Mouse (Mus musculus): Measurements from ENCODE around the gene Clip3. TPM values are rescaled to one million over a fixed set of nuclear protein-coding genes. Genes with fewer than 3 reads are reported as not detected.

Clip3 gene
- polyA plus RNA-seq (2015; fragmentation: Nextera tagmentation; extraction: Ambion mirVana) = 100 and 124 TPM in 2 replicates

- H3K9me3 ChIP-seq (replicated peaks; ENCODE audit: control insufficient read depth, low read length, poor library complexity, severe bottlenecking) = no peaks in the 10 kb centered on the region
- WGBS = 6% methylated on average over 35 of the region's 35 CpGs
- peak within 1 kb of the TSS; percentile 83 for H3K27ac ChIP-seq (ENCODE audit: low read length)
- peak within 1 kb of the TSS; percentile 89 for H3K4me2 ChIP-seq (ENCODE audit: low read length)
- H3K4me1 ChIP-seq (ENCODE audit: control insufficient read depth, insufficient read depth, low read length) = peaks cover 28% of the 10 kb centered on the region
- no peaks in the 10 kb centered on the region for H3K27me3 ChIP-seq (ENCODE audit: control insufficient read depth, insufficient read depth, low read depth, low read length)
- H3K36me3 ChIP-seq (ENCODE audit: control insufficient read depth, insufficient read depth, low read length) = peaks cover 10% of the 10 kb centered on the region
- peak within 1 kb of the TSS; percentile 80 for H3K4me3 ChIP-seq (ENCODE audit: low read depth, low read length)
- ATAC-seq = peak; percentile 87
- peak within 1 kb of the TSS; percentile 97 for H3K9ac ChIP-seq (ENCODE audit: low read depth, low read length)
Measured at GRCm38 (mm10) chr7:30291215-30292131, at the start of gene Clip3. Gene Clip3 (plus strand): TSS chr7:30291728.

GRCm38 (mm10) chr7:30251956-30252954 is 39.3 kb upstream of the Clip3 start:
- ATAC-seq = no peak
- H3K36me3 ChIP-seq (ENCODE audit: control insufficient read depth, insufficient read depth, low read length) = no peaks in the 10 kb centered on the region; the same call in 1 of the 2 replicates
- H3K4me2 ChIP-seq (ENCODE audit: low read length) = no peak overlapping the region
- no peaks in the 10 kb centered on the region for H3K4me1 ChIP-seq (ENCODE audit: control insufficient read depth, insufficient read depth, low read length)
- WGBS = 89% methylated on average over 12 of the region's 12 CpGs
- H3K27me3 ChIP-seq (ENCODE audit: control insufficient read depth, insufficient read depth, low read depth, low read length) = no peaks in the 10 kb centered on the region
- no peak overlapping the region for H3K4me3 ChIP-seq (ENCODE audit: low read depth, low read length)
- H3K9ac ChIP-seq (ENCODE audit: low read depth, low read length) = no peak overlapping the region
- H3K9me3 ChIP-seq (replicated peaks; ENCODE audit: control insufficient read depth, low read length, poor library complexity, severe bottlenecking) = no peaks in the 10 kb centered on the region
- H3K27ac ChIP-seq (ENCODE audit: low read length) = no peak overlapping the region

- 83% methylated on average over 2 of the region's 2 CpGs for WGBS
Measured at GRCm38 (mm10) chr7:30265041-30265440, 26.5 kb upstream of the Clip3 start.

GRCm38 (mm10) chr7:30265531-30265930 is 26.0 kb upstream of the Clip3 start:
- WGBS = 95% methylated on average over 5 of the region's 5 CpGs
- Histone ChIP-seq H3K4me1 (ENCODE audit: control insufficient read depth, insufficient read depth, low read length) (no peaks in the 10 kb centered on the region), H3K27ac (ENCODE audit: low read length) (no peak overlapping the region), H3K36me3 (ENCODE audit: control insufficient read depth, insufficient read depth, low read length) (no peaks in the 10 kb centered on the region), H3K9ac (ENCODE audit: low read depth, low read length) (no peak overlapping the region), H3K4me2 (ENCODE audit: low read length) (no peak overlapping the region), H3K4me3 (ENCODE audit: low read depth, low read length) (no peak overlapping the region), H3K27me3 (ENCODE audit: control insufficient read depth, insufficient read depth, low read depth, low read length) (no peaks in the 10 kb centered on the region), H3K9me3 (replicated peaks; ENCODE audit: control insufficient read depth, low read length, poor library complexity, severe bottlenecking) (no peaks in the 10 kb centered on the region)
- no peak for ATAC-seq

More at GRCm38 (mm10) chr7:30265041-30265440, 26.5 kb upstream of the Clip3 start:
- no peaks in the 10 kb centered on the region for H3K9me3 ChIP-seq (replicated peaks; ENCODE audit: control insufficient read depth, low read length, poor library complexity, severe bottlenecking)
- no peak overlapping the region for H3K4me2 ChIP-seq (ENCODE audit: low read length)
- no peak for ATAC-seq
- no peaks in the 10 kb centered on the region for H3K27me3 ChIP-seq (ENCODE audit: control insufficient read depth, insufficient read depth, low read depth, low read length)
- H3K4me1 ChIP-seq (ENCODE audit: control insufficient read depth, insufficient read depth, low read length) = no peaks in the 10 kb centered on the region
- H3K4me3 ChIP-seq (ENCODE audit: low read depth, low read length) = no peak overlapping the region
- H3K27ac ChIP-seq (ENCODE audit: low read length) = no peak overlapping the region
- H3K9ac ChIP-seq (ENCODE audit: low read depth, low read length) = no peak overlapping the region
- H3K36me3 ChIP-seq (ENCODE audit: control insufficient read depth, insufficient read depth, low read length) = no peaks in the 10 kb centered on the region

GRCm38 (mm10) chr7:30265935-30266334 is 25.6 kb upstream of the Clip3 start:
- Histone ChIP-seq H3K4me3 (ENCODE audit: low read depth, low read length) (no peak overlapping the region), H3K36me3 (ENCODE audit: control insufficient read depth, insufficient read depth, low read length) (no peaks in the 10 kb centered on the region), H3K27ac (ENCODE audit: low read length) (no peak overlapping the region), H3K4me1 (ENCODE audit: control insufficient read depth, insufficient read depth, low read length) (no peaks in the 10 kb centered on the region), H3K27me3 (ENCODE audit: control insufficient read depth, insufficient read depth, low read depth, low read length) (no peaks in the 10 kb centered on the region), H3K4me2 (ENCODE audit: low read length) (no peak overlapping the region), H3K9ac (ENCODE audit: low read depth, low read length) (no peak overlapping the region), H3K9me3 (replicated peaks; ENCODE audit: control insufficient read depth, low read length, poor library complexity, severe bottlenecking) (no peaks in the 10 kb centered on the region)
- 89% methylated on average over 7 of the region's 7 CpGs for WGBS
- no peak for ATAC-seq

- no peak overlapping the region for H3K4me3 ChIP-seq (ENCODE audit: low read depth, low read length)
- no peaks in the 10 kb centered on the region for H3K27me3 ChIP-seq (ENCODE audit: control insufficient read depth, insufficient read depth, low read depth, low read length)
- H3K9me3 ChIP-seq (replicated peaks; ENCODE audit: control insufficient read depth, low read length, poor library complexity, severe bottlenecking) = no peaks in the 10 kb centered on the region
- H3K4me2 ChIP-seq (ENCODE audit: low read length) = no peak overlapping the region
- no peak overlapping the region for H3K9ac ChIP-seq (ENCODE audit: low read depth, low read length)
- no peak for ATAC-seq
- H3K36me3 ChIP-seq (ENCODE audit: control insufficient read depth, insufficient read depth, low read length) = no peaks in the 10 kb centered on the region
- 83% methylated on average over 3 of the region's 3 CpGs for WGBS
- H3K4me1 ChIP-seq (ENCODE audit: control insufficient read depth, insufficient read depth, low read length) = no peaks in the 10 kb centered on the region
- H3K27ac ChIP-seq (ENCODE audit: low read length) = no peak overlapping the region
Measured at GRCm38 (mm10) chr7:30266780-30267179, 24.7 kb upstream of the Clip3 start.

- no peaks in the 10 kb centered on the region for H3K9me3 ChIP-seq (replicated peaks; ENCODE audit: control insufficient read depth, low read length, poor library complexity, severe bottlenecking)
Measured at GRCm38 (mm10) chr7:30269641-30270040, 21.9 kb upstream of the Clip3 start.

GRCm38 (mm10) chr7:30274383-30274782 is 17.1 kb upstream of the Clip3 start:
- no peak overlapping the region for H3K27ac ChIP-seq (ENCODE audit: low read length)
- no peak for ATAC-seq
- no peaks in the 10 kb centered on the region for H3K36me3 ChIP-seq (ENCODE audit: control insufficient read depth, insufficient read depth, low read length)
- no peaks in the 10 kb centered on the region for H3K9me3 ChIP-seq (replicated peaks; ENCODE audit: control insufficient read depth, low read length, poor library complexity, severe bottlenecking)
- H3K4me3 ChIP-seq (ENCODE audit: low read depth, low read length) = no peak overlapping the region
- H3K27me3 ChIP-seq (ENCODE audit: control insufficient read depth, insufficient read depth, low read depth, low read length) = no peaks in the 10 kb centered on the region
- WGBS = 82% methylated on average over 6 of the region's 6 CpGs
- H3K4me1 ChIP-seq (ENCODE audit: control insufficient read depth, insufficient read depth, low read length) = no peaks in the 10 kb centered on the region
- H3K4me2 ChIP-seq (ENCODE audit: low read length) = no peak overlapping the region
- no peak overlapping the region for H3K9ac ChIP-seq (ENCODE audit: low read depth, low read length)

More at GRCm38 (mm10) chr7:30269641-30270040, 21.9 kb upstream of the Clip3 start:
- no peaks in the 10 kb centered on the region for H3K27me3 ChIP-seq (ENCODE audit: control insufficient read depth, insufficient read depth, low read depth, low read length)
- H3K4me1 ChIP-seq (ENCODE audit: control insufficient read depth, insufficient read depth, low read length) = no peaks in the 10 kb centered on the region
- H3K27ac ChIP-seq (ENCODE audit: low read length) = no peak overlapping the region
- H3K36me3 ChIP-seq (ENCODE audit: control insufficient read depth, insufficient read depth, low read length) = no peaks in the 10 kb centered on the region
- H3K4me3 ChIP-seq (ENCODE audit: low read depth, low read length) = no peak overlapping the region
- no peak overlapping the region for H3K9ac ChIP-seq (ENCODE audit: low read depth, low read length)
- H3K4me2 ChIP-seq (ENCODE audit: low read length) = no peak overlapping the region
- WGBS = 91% methylated on average over 4 of the region's 4 CpGs
- ATAC-seq = no peak

Data from midbrain, embryonic 16.5 days (tissue).